Mouse (Mus musculus) megakaryocyte, embryonic 14.5 days (primary cell): Measurements from ENCODE around the gene Wfikkn1. TPM values are rescaled to one million over a fixed set of nuclear protein-coding genes. Genes with fewer than 3 reads are reported as not detected.

Experiments
- H3K27me3 ChIP-seq: replicated peaks from 2 replicates; pipeline ENCODE3; 2012; ENCODE audit warnings: inconsistent platforms
- H3K36me3 ChIP-seq: replicated peaks from 2 replicates; pipeline ENCODE3; 2012; ENCODE audit warnings: low read length, inconsistent platforms, mixed read lengths
- H3K4me1 ChIP-seq: 2 replicates; pipeline ENCODE4 v1.6.1; 2012; ENCODE audit warnings: inconsistent platforms
- H3K4me3 ChIP-seq: replicated peaks from 2 replicates; pipeline ENCODE3; 2012; ENCODE audit warnings: moderate library complexity, mild to moderate bottlenecking, inconsistent platforms
- H3K9me3 ChIP-seq: 2 replicates; pipeline ENCODE4 v1.6.1; 2012; ENCODE audit warnings: inconsistent platforms
- FLI1 ChIP-seq: IDR thresholded peaks from 2 replicates; pipeline ENCODE4 v1.6.1; 2012; ENCODE audit warnings: low read length, inconsistent platforms, mixed read lengths
- GATA1 ChIP-seq: IDR thresholded peaks from 3 replicates; pipeline ENCODE4 v1.6.1; 2012; ENCODE audit warnings: mixed read lengths, low read length, inconsistent platforms, borderline replicate concordance
- polyA plus RNA-seq: library from polyadenylated mRNA; stranded (reverse); fragments of >175 nt; gene quantifications from 2 replicates; pipeline ENCODE4 v1.2.3, GENCODE M21; 2012; ENCODE audit warnings: low replicate concordance; ENCODE audit not compliant: insufficient read depth

Gene Wfikkn1
- polyA plus RNA-seq, 1 experiment: 1.9 TPM

GRCm38 (mm10) chr17:25878611-25879180 is 2.0 kb downstream of the Wfikkn1 start:
- no peak overlapping the region for H3K4me3 ChIP-seq
- H3K4me1 ChIP-seq: peaks cover 50% of the 10 kb centered on the region
- peaks cover 67% of the 10 kb centered on the region for H3K36me3 ChIP-seq
- TF ChIP-seq GATA1 (no peak), FLI1 (no peak)
- H3K9me3 ChIP-seq: no peaks in the 10 kb centered on the region
- no peaks in the 10 kb centered on the region for H3K27me3 ChIP-seq

- Histone ChIP-seq H3K36me3 (peaks cover 60% of the 10 kb centered on the region), H3K9me3 (no peaks in the 10 kb centered on the region), H3K4me1 (peaks cover 53% of the 10 kb centered on the region), H3K4me3 (peak overlapping the region; percentile 9), H3K27me3 (no peaks in the 10 kb centered on the region)
- TF ChIP-seq GATA1 (no peak), FLI1 (no peak)
Observed at GRCm38 (mm10) chr17:25877741-25878610, 2.7 kb downstream of the Wfikkn1 start.

DNA sequence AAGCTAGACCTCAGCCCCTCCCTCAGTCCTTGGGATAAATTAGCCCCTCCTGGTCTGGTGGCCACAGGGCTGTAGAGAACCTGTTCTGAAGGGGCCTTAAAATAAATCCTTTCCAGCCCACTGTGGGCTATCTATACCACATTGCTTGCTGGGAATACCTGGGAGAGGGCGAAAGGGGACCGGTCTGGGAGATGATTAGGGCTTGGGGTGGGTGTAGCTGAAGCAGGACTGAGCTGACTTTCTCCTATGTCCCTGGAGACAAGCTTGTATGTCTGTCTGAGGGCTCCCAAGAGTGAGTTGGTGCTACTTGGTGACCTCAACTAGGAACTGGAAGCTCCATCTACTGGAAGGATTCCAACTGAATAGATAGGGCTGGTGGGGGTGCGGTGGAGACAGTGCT is 3.6 kb downstream of the Wfikkn1 start:
- TF ChIP-seq FLI1: no peak
- no peak for TF ChIP-seq GATA1
- H3K4me3 ChIP-seq: no peak overlapping the region
- peaks cover 51% of the 10 kb centered on the region for H3K36me3 ChIP-seq
- H3K9me3 ChIP-seq: no peaks in the 10 kb centered on the region
- H3K27me3 ChIP-seq: no peaks in the 10 kb centered on the region
- peaks cover 57% of the 10 kb centered on the region for H3K4me1 ChIP-seq

- no peaks in the 10 kb centered on the region for H3K9me3 ChIP-seq
- H3K27me3 ChIP-seq: no peaks in the 10 kb centered on the region
- H3K4me1 ChIP-seq: peaks cover 62% of the 10 kb centered on the region
- peaks cover 45% of the 10 kb centered on the region for H3K36me3 ChIP-seq
- H3K4me3 ChIP-seq: peak overlapping the region; percentile 100
- no peak for TF ChIP-seq FLI1
- no peak for TF ChIP-seq GATA1
Observed at GRCm38 (mm10) chr17:25876347-25876915, 4.2 kb downstream of the Wfikkn1 start.

DNA sequence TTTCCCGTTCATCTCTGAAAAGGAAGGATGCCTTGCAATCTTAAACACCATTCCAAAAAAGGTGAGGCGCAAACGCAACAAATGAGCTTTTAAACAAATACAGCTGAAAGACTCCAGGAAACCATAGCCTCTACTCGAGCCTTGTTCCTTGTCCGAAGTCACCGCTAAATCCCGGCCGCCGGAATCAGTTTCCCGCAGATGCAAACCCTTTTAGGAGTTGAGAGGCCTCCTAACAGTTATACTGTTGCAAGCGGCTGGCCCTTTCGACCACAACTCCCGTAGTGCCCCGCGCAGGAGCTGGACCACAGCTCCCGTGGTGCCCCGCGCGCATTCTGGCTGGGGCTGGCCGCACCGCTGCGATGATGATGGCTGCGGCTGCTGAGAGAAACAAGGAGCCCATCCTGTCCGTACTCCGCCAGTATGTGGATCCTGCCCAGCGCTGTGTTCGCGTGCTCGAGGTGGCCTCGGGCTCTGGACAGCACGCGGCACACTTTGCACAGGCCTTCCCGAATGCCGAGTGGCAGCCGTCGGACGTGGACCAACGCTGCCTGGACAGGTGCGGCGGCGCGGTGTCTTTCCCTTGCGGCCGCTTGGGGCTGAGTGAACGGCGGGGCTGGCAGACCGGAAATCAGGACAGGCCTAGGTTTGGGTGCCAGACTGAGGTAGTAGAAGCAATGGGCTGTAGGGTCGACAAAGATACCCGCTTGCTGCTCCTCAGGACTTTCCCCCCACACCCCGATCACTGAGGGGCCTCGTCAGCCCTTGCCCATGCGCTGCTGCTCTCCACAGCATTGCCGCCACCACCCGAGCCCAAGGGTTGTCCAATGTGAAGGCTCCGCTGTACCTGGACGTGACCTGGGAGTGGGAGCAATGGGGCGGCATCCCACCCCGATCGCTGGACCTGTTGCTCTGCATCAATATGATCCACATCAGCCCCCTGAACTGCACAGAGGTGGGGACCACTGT is 5.2 kb downstream of the Wfikkn1 start:
- peak overlapping the region; percentile 100 for H3K4me3 ChIP-seq
- peaks cover 55% of the 10 kb centered on the region for H3K4me1 ChIP-seq
- H3K36me3 ChIP-seq: peaks cover 35% of the 10 kb centered on the region
- H3K9me3 ChIP-seq: no peaks in the 10 kb centered on the region
- TF ChIP-seq GATA1: no peak
- TF ChIP-seq FLI1: no peak
- H3K27me3 ChIP-seq: no peaks in the 10 kb centered on the region

DNA sequence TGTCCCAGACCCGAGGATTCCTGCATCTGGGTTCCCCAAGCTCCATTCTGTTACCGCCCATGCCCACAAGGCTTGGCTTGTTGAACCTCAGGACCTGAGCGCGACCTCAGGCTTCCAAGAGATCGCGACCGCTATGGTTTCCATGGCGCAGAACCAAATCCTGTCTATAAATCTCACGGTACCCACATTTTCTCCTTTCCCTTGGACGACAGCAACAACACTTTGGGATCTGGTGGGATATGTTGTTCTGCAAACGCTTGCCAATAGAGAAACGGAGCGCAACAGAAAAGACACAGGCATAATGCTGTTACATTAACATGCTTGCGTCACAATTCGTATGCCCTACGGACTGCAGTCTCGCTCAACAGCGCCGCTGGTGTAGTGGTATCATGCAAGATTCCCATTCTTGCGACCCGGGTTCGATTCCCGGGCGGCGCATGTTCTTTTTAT is 5.9 kb downstream of the Wfikkn1 start, which contains the start of gene Mettl26:
Gene Mettl26, plus strand, starts transcription at position 354 of the 450 bp plus-strand sequence.
- Histone ChIP-seq H3K27me3 (no peaks in the 10 kb centered on the region), H3K4me3 (peak within 1 kb of the TSS; percentile 100), H3K4me1 (peaks cover 55% of the 10 kb centered on the region), H3K36me3 (peaks cover 28% of the 10 kb centered on the region), H3K9me3 (no peaks in the 10 kb centered on the region)
- TF ChIP-seq FLI1 (no peak), GATA1 (no peak)

- Histone ChIP-seq H3K4me3 (peak overlapping the region; percentile 100), H3K9me3 (no peaks in the 10 kb centered on the region), H3K27me3 (no peaks in the 10 kb centered on the region), H3K4me1 (peaks cover 53% of the 10 kb centered on the region), H3K36me3 (peaks cover 23% of the 10 kb centered on the region)
- TF ChIP-seq GATA1: no peak
- no peak for TF ChIP-seq FLI1
Observed at GRCm38 (mm10) chr17:25874148-25874720, 6.4 kb downstream of the Wfikkn1 start.

GRCm38 (mm10) chr17:25873405-25874147 is 7.1 kb downstream of the Wfikkn1 start:
- H3K27me3 ChIP-seq: no peaks in the 10 kb centered on the region
- TF ChIP-seq GATA1 (no peak), FLI1 (no peak)
- H3K4me3 ChIP-seq: peak overlapping the region; percentile 100

More at GRCm38 (mm10) chr17:25873405-25874147, 7.1 kb downstream of the Wfikkn1 start:
- peaks cover 16% of the 10 kb centered on the region for H3K36me3 ChIP-seq
- peaks cover 55% of the 10 kb centered on the region for H3K4me1 ChIP-seq
- H3K9me3 ChIP-seq: no peaks in the 10 kb centered on the region
